Mouse (Mus musculus): ENCODE measurements around the gene Cyp2j6.
"Not testable (repeated sequence)": the region's sequence is repeated elsewhere in the genome, so short reads cannot be mapped to it uniquely, and the experiment has no call there.

Gene Cyp2j6

GRCm38 (mm10) chr4:96553133-96553819 is at the start of gene Cyp2j6:
Cyp2j6 (minus strand) TSS chr4:96553661.
- peak in 1 of 2 experiments; percentile 23 for DNase-seq (ENCODE audit: low spot score in 2 of 2)

- DNase-seq (ENCODE audit: low spot score in 2 of 2) = peak; percentile 52 to 62
Observed at GRCm38 (mm10) chr4:96591791-96592150, 38.3 kb upstream of the Cyp2j6 start.

GRCm38 (mm10) chr4:96590911-96591790 is 37.7 kb upstream of the Cyp2j6 start, which contains the start of gene Cyp2j9:
Cyp2j9 (minus strand) TSS chr4:96591578.
- DNase-seq (ENCODE audit: low spot score in 2 of 2) = peak; percentile 66 to 68

- DNase-seq (ENCODE audit: low spot score in 2 of 2) = no peak
Observed at GRCm38 (mm10) chr4:96581425-96582088, 28.1 kb upstream of the Cyp2j6 start.

GRCm38 (mm10) chr4:96580351-96580750 is 26.9 kb upstream of the Cyp2j6 start:
- DNase-seq (ENCODE audit: low spot score in 2 of 2) = not testable (repeated sequence)

- no peak for DNase-seq (ENCODE audit: low spot score in 2 of 2)
Observed at GRCm38 (mm10) chr4:96569442-96569841, 16.0 kb upstream of the Cyp2j6 start.

GRCm38 (mm10) chr4:96567988-96568387 is 14.5 kb upstream of the Cyp2j6 start:
- DNase-seq (ENCODE audit: low spot score in 2 of 2) = no peak

GRCm38 (mm10) chr4:96565808-96566207 is 12.3 kb upstream of the Cyp2j6 start:
- no peak for DNase-seq (ENCODE audit: low spot score in 2 of 2)

- DNase-seq (ENCODE audit: low spot score in 2 of 2) = no peak
Observed at GRCm38 (mm10) chr4:96560464-96560863, 7.0 kb upstream of the Cyp2j6 start.

- no peak for DNase-seq (ENCODE audit: low spot score in 2 of 2)
Observed at GRCm38 (mm10) chr4:96559781-96560180, 6.3 kb upstream of the Cyp2j6 start.

- DNase-seq (ENCODE audit: low spot score in 2 of 2) = no peak
Observed at GRCm38 (mm10) chr4:96551619-96552018, 1.8 kb downstream of the Cyp2j6 start.

- no peak for DNase-seq (ENCODE audit: low spot score in 2 of 2)
Observed at GRCm38 (mm10) chr4:96545976-96546375, 7.5 kb downstream of the Cyp2j6 start.

GRCm38 (mm10) chr4:96525772-96526171 is 27.7 kb downstream of the Cyp2j6 start:
- no peak for DNase-seq (ENCODE audit: low spot score in 2 of 2)

- DNase-seq (ENCODE audit: low spot score in 2 of 2) = no peak
Observed at GRCm38 (mm10) chr4:96522256-96522655, 31.2 kb downstream of the Cyp2j6 start.

GRCm38 (mm10) chr4:96510083-96510482 is 43.4 kb downstream of the Cyp2j6 start:
- no peak for DNase-seq (ENCODE audit: low spot score in 2 of 2)

GRCm38 (mm10) chr4:96507286-96507685 is 46.2 kb downstream of the Cyp2j6 start, which contains the start of gene Cyp2j8:
Cyp2j8 (minus strand) TSS chr4:96507386.
- DNase-seq (ENCODE audit: low spot score in 2 of 2) = no peak
